Mouse (Mus musculus): ENCODE results near the gene Flt1. TPM values are rescaled to one million over a fixed set of nuclear protein-coding genes. Genes with fewer than 3 reads are reported as not detected.

The Flt1 gene
- polyA plus RNA-seq, 1 experiment from 2014 or later: 19.4 TPM

GRCm38 (mm10) chr5:147665381-147665780 is 60.4 kb downstream of the Flt1 start:
- Histone ChIP-seq H3K4me2 (no peak overlapping the region), H3K27ac (replicated peaks) (no peak overlapping the region), H3K36me3 (peaks cover 16% of the 10 kb centered on the region), H3K4me1 (no peaks in the 10 kb centered on the region; the same call in 1 of the 2 replicates), H3K9ac (no peak overlapping the region), H3K4me3 (no peak overlapping the region), H3K27me3 (replicated peaks) (no peaks in the 10 kb centered on the region), H3K9me3 (peaks cover 10% of the 10 kb centered on the region; the same call in 1 of the 2 replicates)
- 77% methylated on average over 9 of the region's 9 CpGs for WGBS
- ATAC-seq (ENCODE audit: extremely low read depth, insufficient number of reproducible peaks, low FRiP score, low TSS enrichment): no peak

- WGBS: 77% methylated on average over 7 of the region's 7 CpGs
- Histone ChIP-seq H3K4me2 (no peak overlapping the region), H3K4me1 (peaks cover 25% of the 10 kb centered on the region), H3K4me3 (no peak overlapping the region), H3K36me3 (peaks cover 10% of the 10 kb centered on the region; the same call in 1 of the 2 replicates), H3K9me3 (no peaks in the 10 kb centered on the region), H3K27ac (replicated peaks) (peak overlapping the region; percentile 24; the same call in 1 of the 2 replicates), H3K27me3 (replicated peaks) (no peaks in the 10 kb centered on the region), H3K9ac (no peak overlapping the region)
- ATAC-seq (ENCODE audit: extremely low read depth, insufficient number of reproducible peaks, low FRiP score, low TSS enrichment): no peak
These were observed 65.9 kb downstream of the Flt1 start for GRCm38 (mm10) chr5:147659909-147660308.

- H3K36me3 ChIP-seq: peaks cover 23% of the 10 kb centered on the region
- no peaks in the 10 kb centered on the region for H3K27me3 ChIP-seq (replicated peaks)
- 16% methylated on average over 17 of the region's 17 CpGs for WGBS
- H3K9ac ChIP-seq: peak overlapping the region; percentile 44; the same call in 1 of the 2 replicates
- peak overlapping the region; percentile 62 for H3K4me2 ChIP-seq
- peak overlapping the region; percentile 88 for H3K27ac ChIP-seq (replicated peaks)
- peak overlapping the region; percentile 25 for H3K4me3 ChIP-seq
- H3K4me1 ChIP-seq: peaks cover 25% of the 10 kb centered on the region
- ATAC-seq (ENCODE audit: extremely low read depth, insufficient number of reproducible peaks, low FRiP score, low TSS enrichment): peak; percentile 77
- H3K9me3 ChIP-seq: peaks cover 4% of the 10 kb centered on the region; the same call in 1 of the 2 replicates
These were observed 67.6 kb downstream of the Flt1 start for GRCm38 (mm10) chr5:147657882-147658855.

- peaks cover 26% of the 10 kb centered on the region for H3K36me3 ChIP-seq
- no peak overlapping the region for H3K4me3 ChIP-seq
- H3K4me1 ChIP-seq: peaks cover 25% of the 10 kb centered on the region
- no peak overlapping the region for H3K9ac ChIP-seq
- WGBS: 80% methylated on average over 7 of the region's 7 CpGs
- peaks cover 4% of the 10 kb centered on the region; the same call in 1 of the 2 replicates for H3K9me3 ChIP-seq
- no peak overlapping the region for H3K27ac ChIP-seq (replicated peaks)
- no peak for ATAC-seq (ENCODE audit: extremely low read depth, insufficient number of reproducible peaks, low FRiP score, low TSS enrichment)
- no peak overlapping the region for H3K4me2 ChIP-seq
- no peaks in the 10 kb centered on the region for H3K27me3 ChIP-seq (replicated peaks)
These were observed 70.0 kb downstream of the Flt1 start for GRCm38 (mm10) chr5:147655761-147656160.

GRCm38 (mm10) chr5:147651233-147651632 is 74.6 kb downstream of the Flt1 start:
- no peaks in the 10 kb centered on the region for H3K27me3 ChIP-seq (replicated peaks)
- no peak overlapping the region for H3K4me3 ChIP-seq
- H3K4me2 ChIP-seq: no peak overlapping the region
- H3K4me1 ChIP-seq: peaks cover 4% of the 10 kb centered on the region
- no peak for ATAC-seq (ENCODE audit: extremely low read depth, insufficient number of reproducible peaks, low FRiP score, low TSS enrichment)
- no peak overlapping the region for H3K9ac ChIP-seq
- WGBS: 88% methylated on average over 14 of the region's 14 CpGs
- no peak overlapping the region for H3K27ac ChIP-seq (replicated peaks)
- peaks cover 4% of the 10 kb centered on the region; the same call in 1 of the 2 replicates for H3K9me3 ChIP-seq
- H3K36me3 ChIP-seq: peaks cover 24% of the 10 kb centered on the region

- Histone ChIP-seq H3K9me3 (no peaks in the 10 kb centered on the region), H3K4me3 (no peak overlapping the region), H3K4me1 (peaks cover 34% of the 10 kb centered on the region), H3K27ac (replicated peaks) (peak overlapping the region; percentile 83), H3K4me2 (no peak overlapping the region), H3K27me3 (replicated peaks) (no peaks in the 10 kb centered on the region), H3K9ac (no peak overlapping the region), H3K36me3 (peaks cover 4% of the 10 kb centered on the region; the same call in 1 of the 2 replicates)
- 58% methylated on average over 14 of the region's 14 CpGs for WGBS
- ATAC-seq (ENCODE audit: extremely low read depth, insufficient number of reproducible peaks, low FRiP score, low TSS enrichment): no peak
These were observed 79.4 kb downstream of the Flt1 start for GRCm38 (mm10) chr5:147646351-147646929.

- H3K4me2 ChIP-seq: peak overlapping the region; percentile 33
- peak overlapping the region; percentile 45; the same call in 1 of the 2 replicates for H3K9ac ChIP-seq
These were observed 80.7 kb downstream of the Flt1 start for GRCm38 (mm10) chr5:147645001-147645645.

GRCm38 (mm10) chr5:147641452-147641851 is 84.4 kb downstream of the Flt1 start:
- H3K9ac ChIP-seq: no peak overlapping the region
- no peak overlapping the region for H3K4me2 ChIP-seq
- WGBS: 54% methylated on average over 7 of the region's 7 CpGs
- 0 out of 2 replicates have a peak, but pooled peaks cover 4% of the 10 kb centered on the region for H3K36me3 ChIP-seq
- H3K27ac ChIP-seq (replicated peaks): no peak overlapping the region
- ATAC-seq (ENCODE audit: extremely low read depth, insufficient number of reproducible peaks, low FRiP score, low TSS enrichment): no peak
- H3K4me3 ChIP-seq: no peak overlapping the region
- H3K4me1 ChIP-seq: peaks cover 41% of the 10 kb centered on the region
- no peaks in the 10 kb centered on the region for H3K27me3 ChIP-seq (replicated peaks)
- H3K9me3 ChIP-seq: no peaks in the 10 kb centered on the region

More at GRCm38 (mm10) chr5:147645001-147645645, 80.7 kb downstream of the Flt1 start:
- Histone ChIP-seq H3K27ac (replicated peaks) (peak overlapping the region; percentile 83), H3K4me3 (no peak overlapping the region), H3K9me3 (no peaks in the 10 kb centered on the region), H3K27me3 (replicated peaks) (no peaks in the 10 kb centered on the region), H3K4me1 (peaks cover 37% of the 10 kb centered on the region), H3K36me3 (peaks cover 4% of the 10 kb centered on the region; the same call in 1 of the 2 replicates)
- WGBS: 29% methylated on average over 12 of the region's 12 CpGs
- peak; percentile 85; the same call in 1 of the 2 replicates for ATAC-seq (ENCODE audit: extremely low read depth, insufficient number of reproducible peaks, low FRiP score, low TSS enrichment)

- no peak overlapping the region for H3K9ac ChIP-seq
- WGBS: 82% methylated on average over 5 of the region's 5 CpGs
These were observed 85.9 kb downstream of the Flt1 start for GRCm38 (mm10) chr5:147639940-147640339.

GRCm38 (mm10) chr5:147636676-147637075 is 89.1 kb downstream of the Flt1 start:
- H3K9me3 ChIP-seq: no peaks in the 10 kb centered on the region
- no peak for ATAC-seq (ENCODE audit: extremely low read depth, insufficient number of reproducible peaks, low FRiP score, low TSS enrichment)

More at GRCm38 (mm10) chr5:147639940-147640339, 85.9 kb downstream of the Flt1 start:
- no peak for ATAC-seq (ENCODE audit: extremely low read depth, insufficient number of reproducible peaks, low FRiP score, low TSS enrichment)
- 0 out of 2 replicates have a peak, but pooled peaks cover 4% of the 10 kb centered on the region for H3K36me3 ChIP-seq
- H3K27ac ChIP-seq (replicated peaks): no peak overlapping the region
- no peak overlapping the region for H3K4me3 ChIP-seq
- peaks cover 26% of the 10 kb centered on the region for H3K4me1 ChIP-seq
- H3K27me3 ChIP-seq (replicated peaks): no peaks in the 10 kb centered on the region
- no peak overlapping the region for H3K4me2 ChIP-seq
- no peaks in the 10 kb centered on the region for H3K9me3 ChIP-seq

More at GRCm38 (mm10) chr5:147636676-147637075, 89.1 kb downstream of the Flt1 start:
- Histone ChIP-seq H3K4me2 (no peak overlapping the region), H3K4me1 (peaks cover 19% of the 10 kb centered on the region), H3K4me3 (no peak overlapping the region), H3K9ac (no peak overlapping the region), H3K27ac (replicated peaks) (no peak overlapping the region), H3K27me3 (replicated peaks) (no peaks in the 10 kb centered on the region), H3K36me3 (peaks cover 8% of the 10 kb centered on the region; the same call in 1 of the 2 replicates)
- WGBS: 76% methylated on average over 3 of the region's 3 CpGs

Data from heart, embryonic 13.5 days (tissue).